Mouse (Mus musculus) sigmoid colon, adult 10 weeks (tissue): ENCODE measurements around the gene Ccdc183. TPM values are rescaled to one million over a fixed set of nuclear protein-coding genes. Genes with fewer than 3 reads are reported as not detected.

Source experiments
- polyA plus RNA-seq: library from polyadenylated mRNA; stranded (reverse); fragments of 350-450 nt; fragmentation: Illumina TruSeq; extraction: RNeasy Lipid Tissue Mini Kit (QIAGEN cat#74804); gene quantifications from one replicate; pipeline ENCODE4 v1.2.3, GENCODE M21; 2014; ENCODE audit warnings: low read depth, low replicate concordance

The Ccdc183 gene
- not detected for polyA plus RNA-seq

GRCm38 (mm10) chr2:25617578-25617977 is at the start of gene Ccdc183:
Gene Ccdc183 (minus strand): TSS chr2:25617678.

DNA sequence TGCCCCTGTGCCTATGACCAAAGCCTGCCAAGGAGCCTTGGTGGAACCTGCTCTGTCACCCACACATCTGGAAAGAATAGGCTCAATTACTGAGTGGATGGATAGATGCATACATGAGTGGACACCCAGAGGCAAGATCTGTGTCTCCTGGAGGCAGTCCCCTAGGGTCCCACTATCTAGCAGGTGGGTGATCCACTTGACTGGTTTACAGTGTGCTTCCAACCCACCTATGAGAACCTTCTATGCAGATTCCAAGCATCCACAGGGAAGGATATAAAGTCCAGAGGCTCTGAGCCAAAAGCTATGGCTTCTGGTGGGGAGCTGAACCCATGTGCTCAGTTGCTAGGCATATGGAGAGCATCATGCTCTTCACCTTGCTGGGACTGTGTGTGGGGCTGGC is 40.2 kb upstream of the Ccdc183 start, which contains the start of gene Lcn5:
Lcn5 (plus strand) TSS at position 301 of the 400 bp plus-strand sequence.

GRCm38 (mm10) chr2:25652902-25653301 is 35.4 kb upstream of the Ccdc183 start, which contains the start of gene Lcn8:
Gene Lcn8 (plus strand): TSS chr2:25653120.

DNA sequence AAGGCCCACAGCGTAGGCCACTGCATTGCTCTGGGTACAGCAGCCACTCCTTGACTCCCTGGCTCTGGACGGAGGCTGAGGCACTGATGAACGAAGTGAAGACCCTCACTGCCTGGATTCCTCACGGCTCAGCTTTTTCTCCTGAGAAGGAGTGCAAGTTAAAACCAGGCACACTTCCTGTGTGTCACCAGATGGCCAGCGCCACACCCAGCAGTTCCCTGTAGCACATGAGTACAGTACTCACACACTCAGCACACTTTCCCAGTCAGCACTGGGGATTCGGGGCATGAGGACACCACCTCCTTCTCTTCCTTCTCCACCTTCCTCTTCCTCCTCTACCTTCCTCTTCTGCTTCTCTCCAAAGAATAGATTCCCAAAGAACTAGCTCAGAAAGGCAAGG is 10.3 kb upstream of the Ccdc183 start, which contains the start of gene Fcna:
Fcna (minus strand) TSS at position 220 of the 400 bp plus-strand sequence.

GRCm38 (mm10) chr2:25621229-25622200 is 4.0 kb upstream of the Ccdc183 start, which contains the start of gene Tmem141:
Gene Tmem141 (minus strand): TSS chr2:25622005.

DNA sequence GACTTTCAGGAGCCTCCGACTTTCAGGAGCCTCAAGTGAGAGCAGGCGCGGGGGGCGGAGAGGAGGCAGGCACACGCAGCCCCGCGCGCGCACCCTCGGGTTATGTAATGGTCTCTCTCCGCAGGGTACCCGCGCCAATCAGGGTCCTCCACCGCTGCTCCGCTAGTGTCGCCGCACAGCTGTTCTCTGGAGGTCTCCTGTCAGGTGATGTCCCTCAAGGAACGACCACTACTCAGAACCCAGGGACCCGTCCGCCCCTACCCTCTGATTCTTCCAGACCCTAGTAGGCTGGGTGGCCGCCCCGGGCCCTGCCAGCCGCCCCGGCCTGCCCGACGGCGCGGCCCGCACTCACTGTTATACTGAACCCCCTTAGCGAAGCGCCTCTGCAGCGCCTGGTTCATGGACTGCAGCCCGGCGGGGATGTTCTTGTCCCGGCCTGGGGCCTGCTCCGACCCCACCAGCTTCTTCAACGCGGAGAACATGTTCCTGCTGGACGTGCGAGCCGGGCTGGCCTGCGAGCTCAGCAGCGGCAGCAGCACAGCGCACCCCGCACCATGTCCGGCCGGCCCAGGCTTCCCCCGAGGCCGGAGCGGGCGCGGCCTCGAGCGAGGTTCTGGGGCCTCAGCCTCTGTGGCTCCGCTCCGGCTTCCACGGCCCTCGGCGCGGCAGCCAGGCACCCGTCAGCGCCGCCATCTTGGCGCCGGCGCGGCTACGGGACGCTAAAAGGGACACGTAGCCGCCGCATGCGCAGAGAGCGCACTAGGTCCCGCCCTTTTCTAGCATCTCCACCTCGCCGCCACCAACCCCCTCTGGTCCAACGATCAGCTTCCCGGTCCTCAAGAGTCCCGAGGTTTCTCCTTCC is 9.5 kb downstream of the Ccdc183 start, which contains the start of gene Rabl6:
Rabl6 (minus strand) TSS at position 761 of the 862 bp plus-strand sequence.

GRCm38 (mm10) chr2:25581294-25581864 is 36.1 kb downstream of the Ccdc183 start, which contains the start of gene Ajm1:
Gene Ajm1 (minus strand): TSS chr2:25581757.

DNA sequence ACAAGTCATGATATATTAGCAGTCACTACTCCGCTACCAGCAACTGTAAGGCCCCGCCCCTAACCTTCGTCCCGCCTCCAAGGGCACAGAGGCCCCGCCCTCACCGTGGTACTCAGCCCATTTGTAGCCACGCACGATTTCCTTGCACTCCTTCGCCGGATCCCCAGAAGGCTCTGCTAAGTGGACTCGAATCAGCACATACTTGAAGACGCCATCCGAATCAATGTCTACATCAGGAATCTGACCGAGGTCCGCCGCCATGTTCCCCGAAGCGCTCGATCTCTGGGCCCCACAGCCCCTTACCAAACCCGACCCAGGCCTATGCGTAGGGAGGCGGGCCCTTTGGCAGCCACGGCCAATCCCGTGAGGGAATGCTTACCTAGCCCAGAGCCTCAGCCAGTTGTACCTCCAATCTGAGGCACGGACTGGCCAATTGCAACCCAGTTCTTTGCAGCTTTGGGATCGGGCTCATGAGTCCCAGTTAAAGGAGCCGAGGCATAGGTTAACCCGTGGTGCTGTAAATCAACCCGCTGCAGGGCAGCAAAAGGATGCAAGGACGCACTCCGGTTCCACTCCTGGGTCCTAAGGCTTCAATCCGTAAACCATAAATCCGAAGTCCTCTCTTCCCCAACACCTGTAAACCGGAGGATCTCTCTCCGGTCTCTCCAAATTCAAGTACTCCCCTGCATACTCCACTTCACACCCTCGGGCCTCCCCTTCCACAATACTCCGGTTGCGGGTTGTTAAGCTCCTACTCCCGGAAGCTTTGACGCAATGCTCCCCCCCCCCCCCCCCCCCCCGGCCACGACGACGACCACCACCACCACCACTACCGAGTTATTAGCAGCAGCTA is 42.7 kb downstream of the Ccdc183 start, which contains the start of the genes Mamdc4 and Phpt1:
Mamdc4 (minus strand) TSS at position 267 of the 853 bp plus-strand sequence.
Phpt1 (minus strand) TSS at position 646 of the 853 bp plus-strand sequence.

Other genes with a start within 250 kb of the Ccdc183 start
- gene Sapcd2, start 245.4 kb downstream of the Ccdc183 start, polyA plus RNA-seq, result 0.13 TPM
- gene Entpd2, start 221.8 kb downstream of the Ccdc183 start, polyA plus RNA-seq, result 0.28 TPM
- gene Npdc1, start 218.3 kb downstream of the Ccdc183 start, polyA plus RNA-seq, result 9.3 TPM
- gene Fut7, start 194.4 kb downstream of the Ccdc183 start, polyA plus RNA-seq, result not detected
- gene Abca2, start 189.0 kb downstream of the Ccdc183 start, polyA plus RNA-seq, result 0.09 TPM
- not detected for gene Clic3, start 160.8 kb downstream of the Ccdc183 start, polyA plus RNA-seq
- gene Paxx, start 156.6 kb downstream of the Ccdc183 start, polyA plus RNA-seq, result 2.6 TPM
- gene Ptgds, start 147.6 kb downstream of the Ccdc183 start, polyA plus RNA-seq, result not detected
- gene Lcn12, start 123.8 kb downstream of the Ccdc183 start, polyA plus RNA-seq, result not detected
- 1.5 TPM for gene Fbxw5, start 116.9 kb downstream of the Ccdc183 start, polyA plus RNA-seq
- gene C8g, start 116.0 kb downstream of the Ccdc183 start, polyA plus RNA-seq, result not detected
- 0.95 TPM for gene Traf2, start 70.7 kb downstream of the Ccdc183 start, polyA plus RNA-seq
- gene Edf1, start 59.8 kb downstream of the Ccdc183 start, polyA plus RNA-seq, result 2.6 TPM
- not detected for gene Mamdc4, start 42.8 kb downstream of the Ccdc183 start, polyA plus RNA-seq
- not detected for gene Phpt1, start 42.5 kb downstream of the Ccdc183 start, polyA plus RNA-seq
- gene Ajm1, start 35.9 kb downstream of the Ccdc183 start, polyA plus RNA-seq, result not detected
- 29.1 TPM for gene Rabl6, start 9.2 kb downstream of the Ccdc183 start, polyA plus RNA-seq
- gene Tmem141, start 4.3 kb upstream of the Ccdc183 start, polyA plus RNA-seq, result 3.3 TPM
- 7.5 TPM for gene Fcna, start 10.4 kb upstream of the Ccdc183 start, polyA plus RNA-seq
- gene Lcn8, start 35.4 kb upstream of the Ccdc183 start, polyA plus RNA-seq, result not detected
- not detected for gene Lcn5, start 40.3 kb upstream of the Ccdc183 start, polyA plus RNA-seq
- gene Lcn6, start 59.1 kb upstream of the Ccdc183 start, polyA plus RNA-seq, result not detected
- not detected for gene Lcn10, start 65.0 kb upstream of the Ccdc183 start, polyA plus RNA-seq
- not detected for gene Obp2a, start 82.4 kb upstream of the Ccdc183 start, polyA plus RNA-seq
- gene Bmyc, start 89.1 kb upstream of the Ccdc183 start, polyA plus RNA-seq, result 5.0 TPM
- gene Obp2b, start 119.3 kb upstream of the Ccdc183 start, polyA plus RNA-seq, result not detected
- not detected for gene Lcn3, start 147.9 kb upstream of the Ccdc183 start, polyA plus RNA-seq
- gene Lcn11, start 159.3 kb upstream of the Ccdc183 start, polyA plus RNA-seq, result not detected
- gene Gm13539, start 164.6 kb upstream of the Ccdc183 start, polyA plus RNA-seq, result not detected
- gene Glt6d1, start 198.2 kb upstream of the Ccdc183 start, polyA plus RNA-seq, result not detected
- not detected for gene Lcn9, start 205.5 kb upstream of the Ccdc183 start, polyA plus RNA-seq
- gene Sohlh1, start 229.6 kb upstream of the Ccdc183 start, polyA plus RNA-seq, result not detected
- gene Kcnt1, start 246.1 kb upstream of the Ccdc183 start, polyA plus RNA-seq, result 0.13 TPM